Mouse (Mus musculus): ENCODE measurements around the gene Ubtf. TPM values are rescaled to one million over a fixed set of nuclear protein-coding genes. Genes with fewer than 3 reads are reported as not detected.

Gene Ubtf
- polyA plus RNA-seq, 1 experiment from 2014 or later: 98.7 TPM

DNA sequence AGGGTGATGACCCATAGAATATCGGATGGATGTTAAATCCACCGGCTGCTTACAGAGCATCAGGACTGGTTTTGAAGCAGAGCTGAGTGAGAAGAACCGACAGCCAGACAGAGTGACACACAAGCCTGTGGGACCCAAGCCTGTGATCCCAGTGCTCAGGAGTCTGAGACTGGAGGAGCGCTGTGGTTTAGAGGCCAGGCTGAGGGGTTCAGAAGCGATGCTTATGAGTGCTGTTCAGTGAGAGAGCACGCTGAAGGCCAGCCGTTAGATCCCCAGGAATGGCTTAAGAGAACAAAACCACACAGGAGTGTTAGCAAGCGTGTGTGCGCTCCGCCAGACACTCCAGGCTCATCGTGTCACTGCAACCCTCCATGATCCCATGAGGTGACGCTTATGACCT is 23.2 kb upstream of the Ubtf start:
- ATAC-seq (ENCODE audit: low FRiP score, low read depth): no peak
- WGBS: 66% methylated on average over 12 of the region's 12 CpGs

DNA sequence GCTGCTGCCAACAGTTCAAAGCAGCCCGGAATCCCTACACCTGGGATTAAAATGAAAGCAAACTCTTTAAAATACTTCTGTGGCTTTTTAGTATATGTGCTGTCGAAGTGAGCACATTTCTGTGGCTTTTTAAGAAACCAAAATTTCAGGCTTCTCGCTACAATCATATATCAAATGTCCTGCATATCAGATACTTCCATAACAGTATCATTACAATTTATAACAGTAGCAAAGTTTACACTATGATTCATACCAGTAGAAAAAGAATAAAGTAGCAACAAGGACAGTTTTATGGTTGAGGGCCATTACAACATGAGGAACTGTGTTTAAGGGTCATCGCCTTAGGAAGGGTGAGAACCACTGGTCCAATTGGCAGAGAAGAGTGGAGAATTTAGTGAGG is 21.6 kb upstream of the Ubtf start:
- no peak overlapping the region for H3K9ac ChIP-seq
- H3K27me3 ChIP-seq (replicated peaks): no peaks in the 10 kb centered on the region
- 93% methylated on average over 4 of the region's 4 CpGs for WGBS
- H3K4me3 ChIP-seq: no peak overlapping the region
- H3K36me3 ChIP-seq: no peaks in the 10 kb centered on the region
- no peaks in the 10 kb centered on the region for H3K9me3 ChIP-seq
- no peaks in the 10 kb centered on the region for H3K4me1 ChIP-seq
- H3K4me2 ChIP-seq (replicated peaks): no peak overlapping the region
- H3K27ac ChIP-seq: no peak overlapping the region
- no peak for ATAC-seq (ENCODE audit: low FRiP score, low read depth)

More for the DNA sequence above, 23.2 kb upstream of the Ubtf start:
- Histone ChIP-seq H3K4me1 (0 out of 2 replicates have a peak, but pooled peaks cover 4% of the 10 kb centered on the region), H3K27me3 (replicated peaks) (no peaks in the 10 kb centered on the region), H3K4me2 (replicated peaks) (no peak overlapping the region), H3K9me3 (no peaks in the 10 kb centered on the region), H3K36me3 (no peaks in the 10 kb centered on the region), H3K27ac (no peak overlapping the region), H3K9ac (no peak overlapping the region), H3K4me3 (no peak overlapping the region)

DNA sequence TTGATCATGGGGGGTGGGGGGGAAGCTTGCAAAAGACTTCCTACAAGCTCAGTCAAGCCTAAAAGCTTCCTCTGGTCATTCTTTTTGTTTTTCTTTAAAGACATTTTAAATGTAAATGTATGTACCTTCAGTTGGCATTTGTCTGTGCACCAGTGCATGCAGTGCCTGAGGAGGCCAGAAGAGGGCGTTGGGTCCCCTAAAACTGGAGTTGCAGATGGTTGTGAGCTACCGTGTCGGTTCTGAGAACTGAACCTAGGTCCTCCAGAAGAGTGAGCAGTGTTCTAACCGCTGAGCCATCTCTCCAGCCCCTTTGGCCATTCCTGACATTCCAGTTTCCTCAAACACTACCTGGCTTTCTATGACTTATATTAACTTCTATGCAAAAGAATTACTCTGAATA is 20.1 kb upstream of the Ubtf start:
- 64% methylated on average over 4 of the region's 4 CpGs for WGBS
- Histone ChIP-seq H3K4me2 (replicated peaks) (no peak overlapping the region), H3K4me1 (0 out of 2 replicates have a peak, but pooled peaks cover 4% of the 10 kb centered on the region), H3K27me3 (replicated peaks) (no peaks in the 10 kb centered on the region), H3K9me3 (no peaks in the 10 kb centered on the region), H3K27ac (no peak overlapping the region), H3K4me3 (no peak overlapping the region), H3K36me3 (no peaks in the 10 kb centered on the region), H3K9ac (no peak overlapping the region)
- ATAC-seq (ENCODE audit: low FRiP score, low read depth): no peak

DNA sequence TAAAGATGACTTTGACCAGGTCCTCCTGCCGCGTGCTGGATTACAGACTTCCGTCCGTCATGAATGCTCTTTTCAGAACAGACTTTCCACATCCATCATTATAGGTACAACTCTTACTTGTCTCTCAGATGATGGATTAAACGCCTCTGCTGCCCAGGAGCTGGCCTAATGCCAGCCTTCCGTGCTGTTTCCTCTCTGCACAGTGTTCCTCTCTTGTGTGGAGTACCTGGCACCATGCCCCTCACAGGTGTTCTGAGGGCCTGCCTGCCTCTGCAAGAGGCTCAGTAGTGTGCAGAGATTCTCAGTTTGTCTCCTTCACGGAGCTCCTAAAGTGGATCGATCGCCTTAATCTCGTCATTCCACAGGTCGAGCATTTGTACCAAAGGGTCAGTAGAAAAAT is 19.7 kb upstream of the Ubtf start:
- H3K4me2 ChIP-seq (replicated peaks): no peak overlapping the region

DNA sequence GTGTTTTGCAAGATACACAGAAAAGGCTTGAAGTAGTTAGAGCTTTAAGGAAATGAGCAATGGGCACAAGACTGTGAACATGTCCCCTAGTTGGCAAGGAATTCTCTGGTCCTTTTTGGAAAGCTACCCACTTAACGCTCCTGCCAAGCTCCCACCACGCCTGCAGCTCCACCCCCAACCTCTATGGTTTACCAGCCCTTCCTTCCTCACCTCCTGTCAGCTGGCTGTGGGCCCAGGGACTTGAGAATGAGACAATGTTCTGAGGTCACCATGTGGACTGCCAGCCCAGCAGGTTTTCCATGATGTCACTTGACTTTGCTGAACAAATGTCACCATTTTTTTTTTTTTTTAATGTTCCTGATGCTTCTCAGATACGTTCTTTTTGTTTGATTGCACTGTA is 19.0 kb upstream of the Ubtf start:
- H3K27ac ChIP-seq: no peak overlapping the region
- 0 out of 2 replicates have a peak, but pooled peaks cover 4% of the 10 kb centered on the region for H3K4me1 ChIP-seq
- no peaks in the 10 kb centered on the region for H3K36me3 ChIP-seq
- no peak overlapping the region for H3K9ac ChIP-seq
- H3K27me3 ChIP-seq (replicated peaks): no peaks in the 10 kb centered on the region
- no peak for ATAC-seq (ENCODE audit: low FRiP score, low read depth)
- no peaks in the 10 kb centered on the region for H3K9me3 ChIP-seq
- no peak overlapping the region for H3K4me2 ChIP-seq (replicated peaks)
- H3K4me3 ChIP-seq: no peak overlapping the region
- 43% methylated on average over 3 of the region's 3 CpGs for WGBS

More for the DNA sequence above, 19.7 kb upstream of the Ubtf start:
- H3K9ac ChIP-seq: no peak overlapping the region
- ATAC-seq (ENCODE audit: low FRiP score, low read depth): no peak
- H3K4me1 ChIP-seq: 0 out of 2 replicates have a peak, but pooled peaks cover 4% of the 10 kb centered on the region
- H3K36me3 ChIP-seq: no peaks in the 10 kb centered on the region
- no peak overlapping the region for H3K4me3 ChIP-seq
- no peaks in the 10 kb centered on the region for H3K9me3 ChIP-seq
- no peak overlapping the region for H3K27ac ChIP-seq
- 85% methylated on average over 11 of the region's 11 CpGs for WGBS
- no peaks in the 10 kb centered on the region for H3K27me3 ChIP-seq (replicated peaks)

DNA sequence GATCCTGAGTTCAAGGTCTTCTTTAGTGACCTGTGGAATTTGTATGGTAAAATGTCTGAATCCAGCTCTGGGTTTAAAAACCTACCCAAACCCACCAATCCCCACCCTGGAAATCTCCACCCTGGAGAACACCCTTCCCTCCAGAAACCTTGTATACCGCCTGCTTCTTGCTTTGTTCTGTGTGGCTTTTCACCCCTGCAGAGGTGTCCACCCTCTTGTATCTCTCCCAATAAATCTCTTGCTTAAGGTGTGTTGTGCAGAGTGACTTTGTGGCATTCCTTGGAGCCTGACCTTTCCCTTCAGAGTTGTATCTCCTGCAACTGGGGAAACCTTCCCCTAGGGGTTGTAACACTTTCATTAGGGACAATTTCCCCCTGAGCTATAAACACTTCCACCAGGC is 18.4 kb upstream of the Ubtf start:
- Histone ChIP-seq H3K27me3 (replicated peaks) (no peaks in the 10 kb centered on the region), H3K4me2 (replicated peaks) (no peak overlapping the region), H3K4me1 (0 out of 2 replicates have a peak, but pooled peaks cover 4% of the 10 kb centered on the region), H3K27ac (no peak overlapping the region), H3K9ac (no peak overlapping the region), H3K36me3 (no peaks in the 10 kb centered on the region), H3K9me3 (no peaks in the 10 kb centered on the region), H3K4me3 (no peak overlapping the region)
- no peak for ATAC-seq (ENCODE audit: low FRiP score, low read depth)
- 14% methylated on average over 1 of the region's 1 CpGs for WGBS

DNA sequence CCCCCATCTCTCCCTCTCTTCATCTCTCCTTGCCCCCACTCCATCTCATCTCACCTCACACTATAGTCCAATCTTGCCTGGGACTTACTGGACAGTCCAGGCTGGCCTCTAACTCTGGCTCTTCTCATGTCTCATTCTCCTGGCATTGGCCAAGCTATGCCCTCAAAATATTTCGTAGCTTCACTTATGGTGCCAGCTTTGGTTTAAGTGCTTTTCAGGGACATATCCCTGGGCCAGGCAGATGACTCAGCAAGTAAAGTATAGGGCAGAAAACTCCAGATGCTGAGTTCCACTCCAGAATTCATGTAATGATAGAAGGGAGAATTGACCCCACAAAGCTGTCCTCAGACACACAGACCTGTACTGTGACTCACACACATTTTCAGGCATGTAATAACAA is 16.6 kb upstream of the Ubtf start:
- no peaks in the 10 kb centered on the region for H3K36me3 ChIP-seq
- ATAC-seq (ENCODE audit: low FRiP score, low read depth): no peak
- no peaks in the 10 kb centered on the region for H3K9me3 ChIP-seq
- H3K27me3 ChIP-seq (replicated peaks): no peaks in the 10 kb centered on the region
- H3K4me2 ChIP-seq (replicated peaks): no peak overlapping the region
- 0 out of 2 replicates have a peak, but pooled peaks cover 4% of the 10 kb centered on the region for H3K4me1 ChIP-seq
- H3K9ac ChIP-seq: no peak overlapping the region
- WGBS: 73% methylated on average over 1 of the region's 1 CpGs
- no peak overlapping the region for H3K4me3 ChIP-seq
- H3K27ac ChIP-seq: no peak overlapping the region

DNA sequence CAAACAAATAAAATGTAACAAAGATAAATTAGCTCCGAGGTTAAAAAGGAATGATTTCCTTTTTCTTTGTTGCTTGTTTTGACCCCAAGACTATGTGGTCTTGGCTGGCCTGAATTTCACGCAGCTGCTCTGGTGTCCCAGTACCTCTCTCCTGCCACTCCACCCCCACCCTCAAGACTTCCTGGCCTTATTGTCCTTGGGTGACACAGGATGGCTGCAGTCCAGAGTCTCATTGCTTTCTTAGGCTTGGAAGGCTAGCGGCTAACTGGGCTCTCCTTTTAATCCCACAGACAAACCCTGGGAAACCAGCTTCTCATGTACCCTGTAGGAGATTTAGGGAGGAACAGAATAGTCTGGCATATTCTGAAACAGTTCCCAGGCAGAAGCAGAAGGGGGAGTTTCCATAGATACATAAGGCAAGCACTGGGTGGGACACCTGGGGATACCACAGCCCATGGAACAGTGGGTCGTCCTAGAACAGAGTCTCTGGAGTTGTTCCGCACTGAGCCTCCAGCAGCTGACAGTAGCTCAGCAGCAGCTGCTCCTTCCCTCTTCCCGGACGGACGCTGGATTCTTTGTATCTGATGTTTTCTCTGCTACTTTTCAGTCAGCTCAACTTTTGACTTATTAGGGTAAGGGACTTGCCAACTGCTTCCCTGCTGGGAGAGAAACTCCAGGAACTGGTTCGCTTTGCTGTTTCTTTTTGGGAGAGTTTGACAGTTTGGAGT is 15.6 kb upstream of the Ubtf start:
- H3K27me3 ChIP-seq (replicated peaks): no peaks in the 10 kb centered on the region
- H3K4me3 ChIP-seq: no peak overlapping the region
- H3K36me3 ChIP-seq: no peaks in the 10 kb centered on the region
- ATAC-seq (ENCODE audit: low FRiP score, low read depth): no peak
- H3K9me3 ChIP-seq: no peaks in the 10 kb centered on the region
- H3K4me1 ChIP-seq: 0 out of 2 replicates have a peak, but pooled peaks cover 4% of the 10 kb centered on the region
- H3K9ac ChIP-seq: no peak overlapping the region
- WGBS: 43% methylated on average over 9 of the region's 9 CpGs
- H3K27ac ChIP-seq: no peak overlapping the region
- no peak overlapping the region for H3K4me2 ChIP-seq (replicated peaks)

DNA sequence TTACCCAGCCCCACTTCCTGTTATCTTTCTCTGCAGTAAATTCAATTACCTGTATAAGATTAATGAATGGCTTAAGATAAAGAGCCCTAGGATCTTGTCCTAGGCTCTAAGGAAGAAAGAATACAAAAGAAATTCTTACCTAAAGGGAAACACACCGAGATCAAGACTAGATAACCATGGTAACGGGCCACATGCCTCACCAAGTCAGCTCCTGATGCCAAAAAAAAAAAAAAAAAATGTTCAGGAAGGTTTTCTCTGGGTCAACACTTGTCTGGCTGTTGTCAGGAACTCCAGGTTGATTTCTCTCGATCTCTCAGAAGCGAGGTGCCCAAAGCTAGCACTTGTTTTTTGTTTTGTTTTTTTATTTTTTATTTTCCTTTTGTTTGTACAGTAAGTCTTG is 14.5 kb upstream of the Ubtf start:
- Histone ChIP-seq H3K36me3 (no peaks in the 10 kb centered on the region), H3K4me1 (0 out of 2 replicates have a peak, but pooled peaks cover 4% of the 10 kb centered on the region), H3K27me3 (replicated peaks) (no peaks in the 10 kb centered on the region), H3K4me3 (no peak overlapping the region), H3K4me2 (replicated peaks) (no peak overlapping the region), H3K27ac (no peak overlapping the region), H3K9me3 (no peaks in the 10 kb centered on the region), H3K9ac (no peak overlapping the region)
- no peak for ATAC-seq (ENCODE audit: low FRiP score, low read depth)
- 77% methylated on average over 4 of the region's 4 CpGs for WGBS

DNA sequence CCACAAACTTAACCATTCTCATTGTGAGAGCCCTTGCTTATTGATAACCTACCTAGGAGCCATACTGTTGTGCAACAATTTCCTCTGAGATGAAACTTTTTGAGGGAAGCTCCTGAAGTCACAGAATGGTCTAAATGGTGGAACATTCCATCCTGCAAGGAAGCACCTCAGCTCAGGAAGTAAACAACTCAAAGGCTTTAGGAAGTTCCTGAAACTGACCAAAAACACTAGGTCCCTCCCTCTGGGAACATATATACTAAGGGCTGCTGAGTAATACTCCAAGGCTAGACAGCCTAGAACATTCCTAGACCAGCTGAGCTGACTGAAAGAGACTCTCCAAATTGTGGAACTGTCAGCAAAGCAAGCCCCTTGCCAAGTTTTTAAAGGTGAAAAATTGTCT is 13.5 kb upstream of the Ubtf start:
- no peak overlapping the region for H3K9ac ChIP-seq
- ATAC-seq (ENCODE audit: low FRiP score, low read depth): no peak
- no peaks in the 10 kb centered on the region for H3K9me3 ChIP-seq
- no peaks in the 10 kb centered on the region for H3K36me3 ChIP-seq
- H3K4me3 ChIP-seq: no peak overlapping the region
- no peaks in the 10 kb centered on the region for H3K27me3 ChIP-seq (replicated peaks)
- no peak overlapping the region for H3K4me2 ChIP-seq (replicated peaks)
- no peak overlapping the region for H3K27ac ChIP-seq
- H3K4me1 ChIP-seq: 0 out of 2 replicates have a peak, but pooled peaks cover 4% of the 10 kb centered on the region

DNA sequence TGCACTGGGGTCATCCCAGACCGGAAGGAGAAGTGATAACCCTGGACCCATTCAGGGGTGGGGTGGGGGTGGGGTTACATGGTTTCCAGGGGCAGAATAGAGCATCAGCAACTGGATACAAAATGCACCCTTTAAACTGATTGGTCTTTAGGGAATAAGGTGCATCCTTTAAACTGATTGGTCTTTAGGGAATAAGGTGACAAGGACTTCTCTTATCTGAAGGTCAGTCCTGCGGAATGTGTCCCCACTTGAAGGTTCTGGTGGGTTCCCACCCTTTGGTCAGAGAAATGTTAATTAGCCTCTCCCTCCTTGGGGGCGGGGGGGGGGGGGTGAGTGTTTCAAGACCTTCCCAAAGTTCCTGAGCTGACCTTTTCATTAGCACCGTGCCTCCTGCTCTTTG is 12.3 kb upstream of the Ubtf start:
- H3K4me3 ChIP-seq: no peak overlapping the region
- no peak overlapping the region for H3K4me2 ChIP-seq (replicated peaks)
- no peak overlapping the region for H3K9ac ChIP-seq
- no peak for ATAC-seq (ENCODE audit: low FRiP score, low read depth)
- 53% methylated on average over 4 of the region's 4 CpGs for WGBS
- H3K9me3 ChIP-seq: no peaks in the 10 kb centered on the region
- no peak overlapping the region for H3K27ac ChIP-seq
- H3K27me3 ChIP-seq (replicated peaks): no peaks in the 10 kb centered on the region
- H3K36me3 ChIP-seq: no peaks in the 10 kb centered on the region
- H3K4me1 ChIP-seq: 0 out of 2 replicates have a peak, but pooled peaks cover 4% of the 10 kb centered on the region

DNA sequence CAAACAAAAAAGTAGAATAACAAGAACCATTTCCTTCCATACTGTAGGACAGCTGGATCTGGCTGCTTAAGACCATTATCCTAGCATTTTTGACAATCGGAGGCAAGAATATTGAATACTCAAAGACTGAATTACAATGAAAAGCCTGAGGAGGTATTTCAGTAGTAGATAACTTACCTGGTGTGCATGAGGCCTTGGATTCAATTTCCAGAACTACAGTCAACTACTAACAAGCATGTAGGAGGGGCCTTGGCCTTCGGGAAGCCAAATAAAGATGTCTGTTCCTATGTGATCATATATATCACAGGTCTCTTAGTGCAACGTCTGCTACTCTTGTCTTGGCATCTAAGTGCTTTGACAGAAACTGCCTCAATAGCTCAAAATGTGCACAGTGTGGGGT is 10.5 kb upstream of the Ubtf start:
- Histone ChIP-seq H3K4me3 (no peak overlapping the region), H3K27ac (no peak overlapping the region), H3K4me2 (replicated peaks) (no peak overlapping the region), H3K27me3 (replicated peaks) (no peaks in the 10 kb centered on the region), H3K4me1 (0 out of 2 replicates have a peak, but pooled peaks cover 1% of the 10 kb centered on the region), H3K9ac (no peak overlapping the region), H3K9me3 (no peaks in the 10 kb centered on the region), H3K36me3 (no peaks in the 10 kb centered on the region)
- WGBS: 88% methylated on average over 3 of the region's 3 CpGs
- ATAC-seq (ENCODE audit: low FRiP score, low read depth): no peak

DNA sequence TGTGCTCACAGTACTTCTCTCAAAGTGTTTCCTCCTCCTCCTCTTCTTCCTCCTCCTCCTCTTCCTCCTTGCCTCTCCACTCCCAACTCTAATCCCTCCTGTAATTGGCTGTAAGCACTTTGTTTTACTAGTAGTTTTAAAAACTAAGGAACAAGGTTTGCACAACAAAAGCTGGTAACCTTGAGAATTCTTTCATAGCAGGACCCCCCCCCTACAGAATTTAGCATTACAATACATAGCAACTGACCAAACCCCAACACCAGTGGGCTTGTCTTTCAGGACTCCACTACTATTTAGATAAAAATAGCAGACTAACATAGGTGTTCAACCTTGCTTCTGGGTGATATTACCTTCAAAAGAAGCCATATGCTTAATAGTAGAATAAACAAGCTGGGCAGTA is 10.0 kb upstream of the Ubtf start:
- H3K4me3 ChIP-seq: no peak overlapping the region
- no peaks in the 10 kb centered on the region for H3K4me1 ChIP-seq
- no peak overlapping the region for H3K9ac ChIP-seq
- H3K27ac ChIP-seq: no peak overlapping the region
- H3K27me3 ChIP-seq (replicated peaks): no peaks in the 10 kb centered on the region
- H3K4me2 ChIP-seq (replicated peaks): no peak overlapping the region
- H3K36me3 ChIP-seq: no peaks in the 10 kb centered on the region
- H3K9me3 ChIP-seq: no peaks in the 10 kb centered on the region
- no peak for ATAC-seq (ENCODE audit: low FRiP score, low read depth)

Measured in neural tube, embryonic 12.5 days (tissue).